Mouse (Mus musculus) embryonic facial prominence, embryonic 13.5 days (tissue): ENCODE measurements at regions not wholly inside any gene's neighbourhood (a gene's known extent, or its start where the extent isn't known, plus 50 kb on each side); places are given as distances from the start of the nearest gene placed in this dataset.

Experiments
- ATAC-seq: fragments of 200-750 bp; cut with Nextera tagmentation; 2 replicates; pipeline ENCODE4 v1.8.0; 2017; ENCODE audit warnings: low read depth; ENCODE audit not compliant: insufficient number of reproducible peaks, insufficient read depth, low FRiP score, low TSS enrichment
- H3K27ac ChIP-seq: fragments of 300-500 bp; sonication (generic); 2 replicates; pipeline ENCODE4 v1.5.1; 2015; ENCODE audit warnings: moderate library complexity, mild to moderate bottlenecking, inconsistent platforms
- H3K27me3 ChIP-seq: fragments of 300-500 bp; sonication (generic); 2 replicates; pipeline ENCODE4 v1.6.1; 2015; ENCODE audit warnings: mild to moderate bottlenecking, inconsistent platforms
- H3K36me3 ChIP-seq: fragments of 300-500 bp; sonication (generic); 2 replicates; pipeline ENCODE4 v1.6.1; 2015; ENCODE audit warnings: mild to moderate bottlenecking, inconsistent platforms
- H3K4me1 ChIP-seq: fragments of 300-500 bp; sonication (generic); 2 replicates; pipeline ENCODE4 v1.6.1; 2015; ENCODE audit warnings: inconsistent platforms
- H3K4me2 ChIP-seq: fragments of 300-500 bp; sonication (generic); 2 replicates; pipeline ENCODE4 v1.6.1; 2015; ENCODE audit warnings: moderate library complexity, mild to moderate bottlenecking, inconsistent platforms
- H3K4me3 ChIP-seq: fragments of 300-500 bp; sonication (generic); 2 replicates; pipeline ENCODE4 v1.5.1; 2015; ENCODE audit warnings: mild to moderate bottlenecking, inconsistent platforms
- H3K9ac ChIP-seq: fragments of 300-500 bp; sonication (generic); 2 replicates; pipeline ENCODE4 v1.6.1; 2015; ENCODE audit warnings: mild to moderate bottlenecking, inconsistent platforms
- H3K9me3 ChIP-seq: fragments of 300-500 bp; sonication (generic); 2 replicates; pipeline ENCODE4 v1.6.1; 2016; ENCODE audit warnings: inconsistent platforms
- WGBS: fragments of 180-500 bp; shearing (Covaris S2); methylation state at CpG from one replicate; pipeline ENCODE4 v1.1.7; 2015; ENCODE audit warnings: mixed read lengths; 5-methylcytosine and 5-hydroxymethylcytosine counted together

GRCm38 (mm10) chr4:148723208-148723607 lies 80.1 kb downstream of the Gm572 start:
- H3K36me3 ChIP-seq, result no peaks in the 10 kb centered on the region
- H3K9ac ChIP-seq, result no peak overlapping the region
- H3K9me3 ChIP-seq, result no peaks in the 10 kb centered on the region
- no peak overlapping the region for H3K27ac ChIP-seq
- 79% methylated on average over 9 of the region's 9 CpGs for WGBS
- H3K4me3 ChIP-seq, result no peak overlapping the region
- ATAC-seq, result no peak
- peaks cover 14% of the 10 kb centered on the region for H3K27me3 ChIP-seq
- peaks cover 14% of the 10 kb centered on the region; the same call in 1 of the 2 replicates for H3K4me1 ChIP-seq
- H3K4me2 ChIP-seq, result no peak overlapping the region

- WGBS, result 3% methylated on average over 39 of the region's 39 CpGs
- peak overlapping the region; percentile 62 for H3K9ac ChIP-seq
- H3K4me3 ChIP-seq, result peak overlapping the region; percentile 39
- peak overlapping the region; percentile 70 for H3K4me2 ChIP-seq
- peak; percentile 32; the same call in 1 of the 2 replicates for ATAC-seq
- no peak overlapping the region for H3K27ac ChIP-seq
- H3K4me1 ChIP-seq, result peaks cover 14% of the 10 kb centered on the region; the same call in 1 of the 2 replicates
- H3K27me3 ChIP-seq, result peaks cover 14% of the 10 kb centered on the region
- no peaks in the 10 kb centered on the region for H3K36me3 ChIP-seq
- no peaks in the 10 kb centered on the region for H3K9me3 ChIP-seq
Observed at GRCm38 (mm10) chr4:148723934-148724719, 80.1 kb upstream of the Casz1 start.

GRCm38 (mm10) chr4:148728800-148729199 lies 75.4 kb upstream of the Casz1 start:
- Histone ChIP-seq H3K4me1 (peaks cover 10% of the 10 kb centered on the region), H3K9me3 (no peaks in the 10 kb centered on the region), H3K27me3 (peaks cover 3% of the 10 kb centered on the region; the same call in 1 of the 2 replicates), H3K9ac (no peak overlapping the region), H3K4me2 (no peak overlapping the region), H3K27ac (no peak overlapping the region), H3K36me3 (no peaks in the 10 kb centered on the region), H3K4me3 (no peak overlapping the region)
- WGBS, result 83% methylated on average over 5 of the region's 5 CpGs
- no peak for ATAC-seq

GRCm38 (mm10) chr4:148731586-148731985 lies 72.6 kb upstream of the Casz1 start:
- peaks cover 12% of the 10 kb centered on the region for H3K4me1 ChIP-seq
- no peaks in the 10 kb centered on the region for H3K9me3 ChIP-seq
- no peak overlapping the region for H3K4me2 ChIP-seq
- H3K9ac ChIP-seq, result no peak overlapping the region
- H3K36me3 ChIP-seq, result no peaks in the 10 kb centered on the region
- ATAC-seq, result no peak
- H3K4me3 ChIP-seq, result no peak overlapping the region
- H3K27ac ChIP-seq, result no peak overlapping the region
- H3K27me3 ChIP-seq, result peaks cover 7% of the 10 kb centered on the region; the same call in 1 of the 2 replicates
- WGBS, result 62% methylated on average over 3 of the region's 3 CpGs

GRCm38 (mm10) chr4:148734061-148734460 lies 70.2 kb upstream of the Casz1 start:
- Histone ChIP-seq H3K4me1 (peaks cover 14% of the 10 kb centered on the region), H3K27me3 (peaks cover 21% of the 10 kb centered on the region), H3K9ac (peak overlapping the region; percentile 21; the same call in 1 of the 2 replicates), H3K36me3 (no peaks in the 10 kb centered on the region), H3K27ac (no peak overlapping the region), H3K4me2 (no peak overlapping the region), H3K9me3 (no peaks in the 10 kb centered on the region), H3K4me3 (no peak overlapping the region)
- ATAC-seq, result 0 out of 2 replicates have a peak, but pooled peaks have one; percentile 40
- 60% methylated on average over 9 of the region's 9 CpGs for WGBS

- WGBS, result 68% methylated on average over 12 of the region's 12 CpGs
- H3K4me2 ChIP-seq, result no peak overlapping the region
- no peak for ATAC-seq
- H3K9ac ChIP-seq, result peak overlapping the region; percentile 21; the same call in 1 of the 2 replicates
- peaks cover 26% of the 10 kb centered on the region for H3K27me3 ChIP-seq
- no peaks in the 10 kb centered on the region for H3K9me3 ChIP-seq
- H3K27ac ChIP-seq, result no peak overlapping the region
- H3K36me3 ChIP-seq, result no peaks in the 10 kb centered on the region
- peaks cover 15% of the 10 kb centered on the region for H3K4me1 ChIP-seq
- no peak overlapping the region for H3K4me3 ChIP-seq
Observed at GRCm38 (mm10) chr4:148734547-148734946, 69.7 kb upstream of the Casz1 start.

GRCm38 (mm10) chr4:148738601-148739530 lies 65.4 kb upstream of the Casz1 start:
- no peaks in the 10 kb centered on the region for H3K9me3 ChIP-seq
- WGBS, result 28% methylated on average over 13 of the region's 13 CpGs
- peaks cover 54% of the 10 kb centered on the region for H3K27me3 ChIP-seq
- ATAC-seq, result no peak
- H3K4me3 ChIP-seq, result no peak overlapping the region
- H3K36me3 ChIP-seq, result no peaks in the 10 kb centered on the region
- no peak overlapping the region for H3K9ac ChIP-seq
- no peak overlapping the region for H3K4me2 ChIP-seq
- H3K4me1 ChIP-seq, result peaks cover 27% of the 10 kb centered on the region
- H3K27ac ChIP-seq, result no peak overlapping the region

- peak overlapping the region; percentile 83 for H3K4me2 ChIP-seq
- ATAC-seq, result no peak
- H3K36me3 ChIP-seq, result no peaks in the 10 kb centered on the region
- H3K9ac ChIP-seq, result peak overlapping the region; percentile 65
- H3K27me3 ChIP-seq, result peaks cover 71% of the 10 kb centered on the region
- WGBS, result 3% methylated on average over 63 of the region's 65 CpGs
- no peak overlapping the region for H3K27ac ChIP-seq
- peak overlapping the region; percentile 46 for H3K4me3 ChIP-seq
- no peaks in the 10 kb centered on the region for H3K9me3 ChIP-seq
- peaks cover 32% of the 10 kb centered on the region for H3K4me1 ChIP-seq
Observed at GRCm38 (mm10) chr4:148742549-148743413, 61.4 kb upstream of the Casz1 start.

GRCm38 (mm10) chr4:148743414-148743844 lies 60.8 kb upstream of the Casz1 start:
- Histone ChIP-seq H3K9me3 (no peaks in the 10 kb centered on the region), H3K9ac (0 out of 2 replicates have a peak overlapping the region, but pooled peaks have one; percentile 65), H3K4me2 (peak overlapping the region; percentile 83), H3K4me1 (peaks cover 32% of the 10 kb centered on the region), H3K36me3 (no peaks in the 10 kb centered on the region), H3K27me3 (peaks cover 70% of the 10 kb centered on the region), H3K4me3 (no peak overlapping the region), H3K27ac (no peak overlapping the region)
- 14% methylated on average over 11 of the region's 11 CpGs for WGBS
- ATAC-seq, result no peak

GRCm38 (mm10) chr4:148744053-148744452 lies 60.2 kb upstream of the Casz1 start:
- Histone ChIP-seq H3K27ac (no peak overlapping the region), H3K9ac (no peak overlapping the region), H3K9me3 (no peaks in the 10 kb centered on the region), H3K4me3 (no peak overlapping the region), H3K4me2 (no peak overlapping the region), H3K36me3 (no peaks in the 10 kb centered on the region), H3K4me1 (peaks cover 29% of the 10 kb centered on the region), H3K27me3 (peaks cover 71% of the 10 kb centered on the region)
- ATAC-seq, result no peak
- 40% methylated on average over 8 of the region's 8 CpGs for WGBS
